Mouse (Mus musculus): Measurements from ENCODE around the gene Cntnap5a.
"Not testable (repeated sequence)": the region's sequence is repeated elsewhere in the genome, so short reads cannot be mapped to it uniquely, and the experiment has no call there.

Cntnap5a gene

DNA sequence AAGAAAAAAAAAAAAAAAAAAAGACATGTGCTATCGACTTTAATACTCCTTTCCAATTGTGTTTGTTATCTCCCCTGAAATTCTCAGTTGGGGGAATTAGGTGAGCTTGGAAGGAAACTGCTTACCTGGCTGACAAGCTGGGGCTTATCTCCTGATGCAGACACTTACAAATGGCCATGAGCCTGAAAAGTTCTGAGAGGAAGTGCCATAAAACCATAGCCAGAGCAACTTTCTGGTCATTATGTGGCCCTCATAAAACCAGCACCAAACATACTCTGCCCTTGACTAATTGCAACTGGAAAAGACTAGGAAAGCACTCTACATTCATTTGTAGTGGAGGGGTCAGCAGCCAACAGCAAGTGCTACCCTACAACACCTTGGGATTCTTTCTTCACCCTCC is 359.5 kb downstream of the Cntnap5a start:
- DNase-seq (ENCODE audit: low spot score in 2 of 2): no peak

- no peak for DNase-seq (ENCODE audit: low spot score in 2 of 2)
These were observed 422.6 kb downstream of the Cntnap5a start for GRCm38 (mm10) chr1:116107010-116107723.

GRCm38 (mm10) chr1:116107724-116108058 is 423.1 kb downstream of the Cntnap5a start:
- DNase-seq (ENCODE audit: low spot score in 2 of 2): no peak

DNA sequence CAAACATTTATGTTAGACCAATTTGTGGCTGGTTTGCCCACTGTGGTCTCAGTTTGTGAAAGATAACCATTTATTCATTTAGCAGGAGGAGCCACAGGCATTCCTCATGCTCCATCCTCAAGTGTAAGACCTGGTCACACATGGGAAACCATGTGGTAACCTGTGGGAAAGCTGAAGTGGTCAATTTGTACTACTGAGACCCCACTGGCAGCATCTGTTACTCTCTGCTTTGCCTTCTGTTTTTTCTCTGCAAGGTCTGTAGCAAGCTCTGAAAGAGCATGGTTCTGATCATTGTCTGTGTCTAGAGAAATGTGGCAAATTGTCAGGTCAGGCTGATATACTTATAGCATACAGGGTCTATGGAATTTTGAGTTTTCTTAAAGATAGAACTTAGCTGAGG is 423.8 kb downstream of the Cntnap5a start:
- no peak for DNase-seq (ENCODE audit: low spot score in 2 of 2)

GRCm38 (mm10) chr1:116125767-116126166 is 441.2 kb downstream of the Cntnap5a start:
- DNase-seq (ENCODE audit: low spot score in 2 of 2): no peak

DNA sequence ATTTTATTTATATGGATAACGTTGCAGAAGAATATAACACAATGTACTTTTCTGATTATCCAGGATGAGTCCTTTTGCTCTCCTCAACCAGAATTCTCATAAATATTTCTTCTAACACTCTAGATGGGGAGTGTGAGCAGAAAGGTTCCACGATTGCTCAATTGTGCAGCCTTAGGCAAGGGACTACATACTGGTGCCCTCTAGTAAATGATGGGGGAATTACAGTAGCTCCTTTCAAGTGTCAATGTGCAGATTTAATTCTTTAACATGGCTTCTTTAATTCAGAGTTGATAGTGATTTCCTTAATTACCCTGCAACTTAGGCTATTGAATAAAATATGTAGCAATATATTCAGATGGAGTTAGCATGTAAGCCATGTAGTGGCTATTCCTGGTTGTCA is 442.5 kb downstream of the Cntnap5a start:
- DNase-seq (ENCODE audit: low spot score in 2 of 2): no peak

DNA sequence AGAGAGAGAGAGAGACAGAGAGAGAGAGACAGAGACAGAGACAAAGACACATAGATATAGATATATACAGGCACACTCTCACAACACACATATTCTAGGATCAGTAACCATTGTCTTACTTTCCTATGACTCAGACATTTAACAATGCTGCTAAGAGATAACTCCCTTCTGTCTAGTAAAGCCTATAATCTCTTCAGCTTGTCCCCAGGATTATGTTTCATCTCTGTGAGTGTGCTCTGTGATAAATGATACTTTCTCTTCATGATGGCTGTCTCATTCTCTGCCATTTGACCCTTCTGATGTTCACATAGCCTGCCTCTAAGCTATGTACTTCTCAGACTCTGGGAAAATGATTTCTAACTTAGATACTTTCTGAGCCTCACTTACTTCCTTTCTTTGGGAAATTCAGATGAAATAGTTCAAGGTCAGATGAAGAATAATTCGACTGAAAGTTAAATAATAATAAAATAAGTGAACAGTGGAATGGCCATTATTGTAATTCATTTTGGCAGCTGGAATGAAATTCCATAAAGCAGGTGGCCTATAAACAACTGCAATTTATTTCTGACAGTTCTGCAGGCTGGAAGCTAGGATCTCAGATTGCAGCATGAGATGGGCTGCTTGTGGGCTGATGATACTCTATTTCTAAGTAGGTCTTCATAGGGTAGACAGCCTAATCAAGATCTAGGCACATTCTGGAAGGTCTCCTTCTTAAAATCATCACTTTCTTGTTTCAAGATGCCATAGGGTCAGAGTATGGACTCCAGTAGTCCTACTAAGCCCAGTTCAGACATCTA is 444.1 kb downstream of the Cntnap5a start:
- no peak for DNase-seq (ENCODE audit: low spot score in 2 of 2)

- DNase-seq (ENCODE audit: low spot score in 2 of 2): no peak
These were observed 447.9 kb downstream of the Cntnap5a start for GRCm38 (mm10) chr1:116132471-116132870.

GRCm38 (mm10) chr1:116149764-116150369 is 465.3 kb downstream of the Cntnap5a start:
- DNase-seq (ENCODE audit: low spot score in 2 of 2): no peak

DNA sequence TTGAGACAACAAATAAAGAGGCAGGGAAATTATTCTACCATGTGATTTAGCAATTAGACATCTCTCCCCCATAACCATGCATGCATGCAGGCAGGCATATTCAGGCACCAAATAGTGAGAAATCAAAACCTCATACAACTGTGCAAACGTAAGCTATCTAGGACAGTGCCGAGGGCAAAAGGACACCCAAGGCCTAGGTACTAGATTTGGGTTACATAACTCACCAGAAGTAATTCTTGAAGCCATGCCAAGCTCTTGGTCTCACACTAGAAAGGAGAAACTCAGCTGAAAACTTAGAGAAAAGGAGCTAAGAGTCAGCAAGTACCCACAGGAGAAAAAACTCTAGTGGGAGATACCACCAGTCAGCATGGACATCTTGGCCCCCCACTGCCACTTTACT is 499.9 kb downstream of the Cntnap5a start:
- no peak for DNase-seq (ENCODE audit: low spot score in 2 of 2)

GRCm38 (mm10) chr1:116188142-116188541 is 503.6 kb downstream of the Cntnap5a start:
- not testable (repeated sequence) for DNase-seq (ENCODE audit: low spot score in 2 of 2)

DNA sequence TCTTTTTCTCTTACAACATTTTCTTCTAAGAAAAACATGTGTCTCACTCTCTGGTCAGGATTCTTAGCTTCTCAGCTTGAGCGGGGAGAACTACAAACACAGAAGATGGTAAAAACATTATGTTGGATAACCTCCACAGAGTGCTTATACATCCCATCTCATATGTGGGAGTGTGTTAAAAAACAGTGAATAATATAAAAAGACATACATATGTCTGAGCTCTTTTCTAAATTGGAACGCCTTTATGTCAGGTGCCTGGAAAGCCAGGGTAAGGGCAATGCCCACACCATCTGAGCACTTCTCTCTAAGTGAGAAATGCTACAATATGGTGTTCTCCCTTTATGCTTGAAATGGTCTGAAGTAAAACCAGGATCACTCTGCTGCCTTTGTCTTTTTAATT is 507.7 kb downstream of the Cntnap5a start:
- DNase-seq (ENCODE audit: low spot score in 2 of 2): peak in 1 of 2 experiments; percentile 5

GRCm38 (mm10) chr1:116216883-116217282 is 532.3 kb downstream of the Cntnap5a start:
- no peak for DNase-seq (ENCODE audit: low spot score in 2 of 2)

GRCm38 (mm10) chr1:116240538-116240937 is 556.0 kb downstream of the Cntnap5a start:
- no peak for DNase-seq (ENCODE audit: low spot score in 2 of 2)

GRCm38 (mm10) chr1:116243856-116244255 is 559.3 kb downstream of the Cntnap5a start:
- DNase-seq (ENCODE audit: low spot score in 2 of 2): no peak

- DNase-seq (ENCODE audit: low spot score in 2 of 2): no peak
These were observed 596.6 kb downstream of the Cntnap5a start for GRCm38 (mm10) chr1:116281144-116281543.

GRCm38 (mm10) chr1:116283968-116284367 is 599.4 kb downstream of the Cntnap5a start:
- DNase-seq (ENCODE audit: low spot score in 2 of 2): no peak

DNA sequence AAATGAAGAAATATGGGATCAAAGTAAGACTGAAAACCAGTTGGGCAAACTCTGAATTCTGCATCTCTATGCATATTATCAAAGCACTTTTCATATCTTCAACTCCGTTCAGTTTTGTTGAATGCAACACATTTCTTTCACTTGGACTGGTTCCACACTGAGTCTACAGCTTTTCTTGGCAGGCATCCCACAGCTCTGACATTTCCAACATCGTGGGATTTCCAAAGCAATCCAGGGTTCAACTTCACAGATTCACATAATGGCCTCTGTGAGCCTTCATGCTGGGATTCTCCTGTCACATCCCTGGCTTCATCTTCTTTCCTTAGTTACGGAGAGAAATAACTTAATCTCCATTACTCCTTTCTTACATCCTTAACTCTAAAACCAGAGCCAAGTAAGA is 622.0 kb downstream of the Cntnap5a start:
- DNase-seq (ENCODE audit: low spot score in 2 of 2): no peak

GRCm38 (mm10) chr1:116311512-116311911 is 627.0 kb downstream of the Cntnap5a start:
- no peak for DNase-seq (ENCODE audit: low spot score in 2 of 2)

- DNase-seq (ENCODE audit: low spot score in 2 of 2): peak in 1 of 2 experiments; percentile 6
These were observed 628.7 kb downstream of the Cntnap5a start for GRCm38 (mm10) chr1:116313269-116313668.

GRCm38 (mm10) chr1:116324505-116324904 is 639.9 kb downstream of the Cntnap5a start:
- DNase-seq (ENCODE audit: low spot score in 2 of 2): no peak

GRCm38 (mm10) chr1:116353669-116354068 is 669.1 kb downstream of the Cntnap5a start:
- DNase-seq (ENCODE audit: low spot score in 2 of 2): no peak

DNA sequence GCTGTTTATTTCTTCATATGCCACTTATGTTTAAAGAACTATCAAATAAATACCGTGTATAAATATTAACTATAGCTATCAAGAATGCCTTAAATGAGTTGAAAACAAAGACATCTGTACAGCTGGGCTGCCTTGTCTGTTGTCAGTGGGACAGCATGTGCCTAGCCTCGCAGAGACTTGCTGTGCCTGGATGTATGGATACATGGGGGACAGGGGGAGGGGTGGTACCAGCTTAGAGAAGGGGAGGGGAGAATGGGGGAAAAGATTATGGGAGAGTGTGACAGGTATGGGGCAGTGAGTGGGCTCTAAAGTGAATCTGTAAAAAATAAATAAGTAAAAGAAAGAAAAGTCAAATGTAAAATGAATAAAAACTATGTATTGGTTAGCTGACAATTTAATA is 681.0 kb downstream of the Cntnap5a start:
- DNase-seq (ENCODE audit: low spot score in 2 of 2): no peak

Measured in frontal cortex, postnatal 14 days (tissue).